Mouse (Mus musculus): ENCODE results near the gene Arl4d.
A peak's percentile ranks its signal among the peaks of the same experiment; 100 is the strongest.

- TF ChIP-seq POLR2A (IDR thresholded peaks at IDR 0.05; ENCODE audit: low read depth, low read length) (no peak), CTCF (conservative IDR thresholded peaks at IDR 0.05; ENCODE audit: insufficient read depth, insufficient read length, low read depth, low read length) (peak; percentile 12; the same call in 1 of the 2 replicates)
These were observed 4.2 kb upstream of the Arl4d start for GRCm38 (mm10) chr11:101661191-101661590.
